Mouse (Mus musculus) kidney, adult 2 months (tissue): ENCODE results near the gene Ghrl. TPM values are rescaled to one million over a fixed set of nuclear protein-coding genes. Genes with fewer than 3 reads are reported as not detected.

Source experiments
- DNase-seq: peaks from one replicate; pipeline ENCODE4 v3.0.0; 2021
- H3K27ac ChIP-seq: fragments of 200-500 bp; 2 replicates; pipeline ENCODE4 v1.5.1; 2012; ENCODE audit warnings: low read depth, low read length, control low read depth, inconsistent platforms; ENCODE audit not compliant: insufficient read depth
- H3K27me3 ChIP-seq: fragments of 200-500 bp; replicated peaks from 2 replicates; pipeline ENCODE4 v1.6.1; 2012; ENCODE audit warnings: mild to moderate bottlenecking, moderate library complexity, low read length, inconsistent platforms; ENCODE audit not compliant: control insufficient read depth, insufficient read depth
- H3K36me3 ChIP-seq: fragments of 200-500 bp; 2 replicates; pipeline ENCODE4 v1.6.1; 2012; ENCODE audit warnings: mild to moderate bottlenecking, moderate library complexity, low read length, inconsistent platforms; ENCODE audit not compliant: control insufficient read depth, insufficient read depth
- H3K4me1 ChIP-seq: fragments of 200-500 bp; 2 replicates; pipeline ENCODE4 v1.6.1; 2011; ENCODE audit warnings: low read length; ENCODE audit not compliant: control insufficient read depth, insufficient read depth
- H3K4me3 ChIP-seq: fragments of 200-500 bp; 2 replicates; pipeline ENCODE4 v1.5.1; 2011; ENCODE audit warnings: mild to moderate bottlenecking, low read depth, low read length, control low read depth; ENCODE audit not compliant: insufficient read depth
- CTCF ChIP-seq: fragments of 200-500 bp; conservative IDR thresholded peaks from 2 replicates; pipeline ENCODE4 v1.5.1; 2011; ENCODE audit warnings: low read depth, mild to moderate bottlenecking, control low read depth, low read length, moderate library complexity, mixed read lengths; ENCODE audit not compliant: insufficient read depth, insufficient read length
- POLR2A ChIP-seq: fragments of 200-500 bp; IDR thresholded peaks from one replicate; pipeline ENCODE4 v1.6.1; 2011; ENCODE audit warnings: low read depth, low read length, control low read depth
- WGBS: fragments of 180-500 bp; shearing (Covaris S2); methylation state at CpG from one replicate; pipeline ENCODE4 v1.1.7; 2018; 5-methylcytosine and 5-hydroxymethylcytosine counted together
- polyA plus RNA-seq: library from polyadenylated mRNA; depleted of rRNA; stranded (reverse); fragments of >200 nt; gene quantifications from 2 replicates; pipeline ENCODE4 v1.2.3, GENCODE M21; 2012

Gene Ghrl
- polyA plus RNA-seq, 1 experiment = 0.09 TPM

DNA sequence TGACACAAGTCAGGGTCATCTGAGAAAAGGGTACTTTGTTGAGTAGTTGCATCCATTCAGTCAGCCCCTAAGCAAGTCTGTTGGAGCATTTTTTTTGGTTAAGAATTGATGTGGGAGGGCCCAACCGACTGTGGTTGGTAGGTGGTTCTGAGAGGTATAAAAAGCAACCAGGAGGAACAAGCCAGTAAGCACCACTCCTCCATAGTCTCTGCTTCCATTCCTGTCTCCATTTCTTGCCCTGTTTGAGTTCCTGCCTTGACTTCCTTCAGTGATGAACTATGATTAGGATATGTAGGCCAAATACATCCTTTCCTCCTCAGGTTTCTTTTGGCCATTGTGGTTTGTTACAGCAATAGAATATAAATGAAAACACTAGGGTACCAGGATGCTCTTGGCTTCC lies 23.4 kb upstream of the Ghrl start:
- H3K4me1 ChIP-seq = peaks cover 2% of the 10 kb centered on the region; the same call in 1 of the 2 replicates
- H3K27ac ChIP-seq = no peak overlapping the region
- no peak for DNase-seq
- no peaks in the 10 kb centered on the region for H3K27me3 ChIP-seq
- WGBS = 24% methylated on average over 1 of the region's 1 CpGs
- H3K4me3 ChIP-seq = no peak overlapping the region
- TF ChIP-seq POLR2A (no peak), CTCF (no peak)
- no peaks in the 10 kb centered on the region for H3K36me3 ChIP-seq

DNA sequence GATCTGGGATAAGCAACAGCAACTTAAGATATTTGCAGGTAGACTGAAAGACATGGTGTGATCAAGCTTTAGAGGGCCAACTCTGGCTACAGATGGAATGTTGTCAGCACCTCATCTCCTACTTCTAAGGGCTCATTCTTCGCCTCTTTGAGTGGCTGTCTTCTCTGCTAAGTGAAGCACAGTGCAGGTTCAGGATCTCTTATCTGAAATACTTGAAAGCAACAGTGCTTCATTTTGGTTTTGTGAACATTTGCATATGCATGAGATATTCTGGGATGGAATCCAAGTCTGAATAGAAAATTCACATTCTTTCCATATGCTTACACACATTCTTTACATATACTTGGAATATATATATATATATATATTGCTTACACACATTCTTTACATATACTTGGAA lies 22.6 kb upstream of the Ghrl start:
- Histone ChIP-seq H3K4me1 (peaks cover 3% of the 10 kb centered on the region; the same call in 1 of the 2 replicates), H3K27ac (no peak overlapping the region), H3K27me3 (no peaks in the 10 kb centered on the region), H3K36me3 (no peaks in the 10 kb centered on the region), H3K4me3 (no peak overlapping the region)
- DNase-seq = no peak
- no peak for TF ChIP-seq CTCF
- no peak for TF ChIP-seq POLR2A
- WGBS = 73% methylated on average over 1 of the region's 1 CpGs

DNA sequence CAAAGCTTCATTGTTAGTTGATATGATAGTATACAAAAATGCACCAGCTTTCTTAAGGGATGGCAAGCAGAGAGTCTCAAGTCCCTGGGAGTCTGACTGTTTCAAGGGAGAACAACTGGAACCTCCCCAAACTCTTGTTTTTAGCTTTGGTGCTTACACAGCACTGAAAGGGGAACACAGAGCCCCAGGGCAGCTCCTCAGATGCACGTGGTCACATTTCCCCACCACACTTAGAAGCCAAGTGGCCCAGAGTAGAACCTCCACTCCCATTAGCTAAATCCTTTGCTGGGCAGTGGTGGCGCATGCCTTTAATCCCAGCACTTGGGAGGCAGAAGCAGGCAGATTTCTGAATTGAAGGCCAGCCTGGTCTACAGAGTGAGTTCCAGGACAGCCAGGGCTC lies 21.7 kb upstream of the Ghrl start:
- H3K4me1 ChIP-seq = peaks cover 3% of the 10 kb centered on the region; the same call in 1 of the 2 replicates
- H3K27ac ChIP-seq = no peak overlapping the region
- 70% methylated on average over 2 of the region's 2 CpGs for WGBS
- H3K4me3 ChIP-seq = no peak overlapping the region
- no peaks in the 10 kb centered on the region for H3K27me3 ChIP-seq
- TF ChIP-seq CTCF = no peak
- TF ChIP-seq POLR2A = no peak
- no peak for DNase-seq
- H3K36me3 ChIP-seq = no peaks in the 10 kb centered on the region

DNA sequence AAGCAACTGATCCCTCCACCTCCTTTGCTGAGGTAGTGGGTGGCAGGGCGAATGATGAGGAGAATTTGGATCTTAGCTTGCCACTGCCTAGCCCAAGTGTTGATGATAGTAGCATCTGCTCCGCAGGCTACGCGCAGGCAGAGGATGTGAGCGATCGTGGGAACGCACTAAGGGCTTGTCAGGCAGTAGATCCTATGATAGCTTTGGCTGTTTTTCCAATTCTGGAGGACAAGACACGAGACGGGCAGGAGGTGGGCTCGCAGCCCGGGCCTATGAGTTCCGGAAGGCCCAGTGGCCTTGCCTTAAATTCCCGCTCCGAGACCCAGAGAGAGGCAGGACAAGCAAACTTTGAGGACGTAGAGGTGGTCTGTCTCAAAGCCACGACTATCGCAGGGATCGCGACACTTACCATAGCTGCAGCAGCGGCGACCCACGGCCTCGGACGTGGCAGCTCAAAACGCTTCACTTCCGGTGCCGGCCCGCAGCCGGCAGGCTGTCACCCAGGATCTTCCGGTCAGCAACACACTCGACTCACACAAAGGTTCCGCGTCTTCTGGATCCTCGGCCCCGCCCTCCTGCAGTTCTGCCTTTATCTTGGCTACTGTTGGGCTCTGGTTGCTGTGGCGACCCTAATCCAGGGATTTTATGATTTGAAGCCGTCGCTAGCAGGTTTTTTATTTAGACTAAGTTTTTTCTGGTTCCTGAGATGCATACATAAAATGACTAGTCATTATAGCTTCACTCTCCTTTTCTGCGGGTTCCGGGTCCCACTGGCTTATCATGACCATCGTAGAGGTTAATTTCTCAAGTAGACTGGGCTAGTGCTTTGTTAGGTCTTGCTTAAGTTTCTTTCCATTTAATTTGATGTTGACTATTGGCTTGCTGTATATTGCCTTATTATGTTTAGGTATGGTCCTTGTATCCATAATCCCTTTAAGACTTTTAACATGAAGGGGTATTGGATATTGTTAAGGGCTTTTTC lies 20.8 kb upstream of the Ghrl start, which contains the start of gene Sec13:
Sec13 (minus strand) TSS at position 508 of the 982 bp plus-strand sequence.
- Histone ChIP-seq H3K36me3 (no peaks in the 10 kb centered on the region), H3K27ac (peak within 1 kb of the TSS; percentile 52), H3K4me1 (peaks cover 3% of the 10 kb centered on the region; the same call in 1 of the 2 replicates), H3K4me3 (peak within 1 kb of the TSS; percentile 79), H3K27me3 (no peaks in the 10 kb centered on the region)
- DNase-seq = peak; percentile 90
- WGBS = 7% methylated on average over 41 of the region's 41 CpGs
- TF ChIP-seq CTCF (no peak), POLR2A (peak; percentile 81)

DNA sequence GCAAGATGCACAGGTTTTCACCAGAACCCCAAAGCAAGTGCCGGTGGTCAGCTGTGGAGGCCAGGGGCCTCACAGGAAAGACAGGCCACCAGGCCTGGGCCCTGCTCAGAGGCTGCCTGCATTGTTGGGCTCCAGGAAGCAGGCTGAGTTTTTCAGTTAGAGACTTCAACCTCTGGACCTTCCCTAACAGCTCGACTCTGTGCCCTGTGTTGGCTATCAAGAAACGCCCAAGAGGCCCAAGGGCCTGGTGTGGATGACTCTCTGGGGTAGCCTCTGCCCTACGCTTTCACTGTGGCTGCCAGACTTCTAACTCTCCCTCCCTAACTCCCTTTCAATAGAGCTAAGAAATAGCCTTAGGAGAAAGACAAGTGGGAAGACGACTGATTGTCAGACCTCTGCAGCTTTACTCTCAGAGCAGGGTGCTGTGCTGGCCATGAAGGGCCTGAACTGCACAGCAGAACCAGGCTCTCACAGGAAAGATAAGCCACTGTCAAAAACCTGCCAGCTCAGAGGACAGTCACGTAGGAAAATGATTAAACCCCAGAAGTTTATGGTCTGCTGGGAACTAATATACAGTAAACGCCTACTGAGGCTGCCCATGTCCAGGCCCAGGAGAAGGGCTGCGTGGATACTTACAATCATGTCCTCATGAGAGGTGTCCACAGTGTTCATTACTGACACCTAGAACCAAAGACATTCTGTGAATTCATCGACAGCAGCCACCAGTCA lies 17.8 kb upstream of the Ghrl start:
- Histone ChIP-seq H3K27me3 (no peaks in the 10 kb centered on the region), H3K4me3 (no peak overlapping the region), H3K27ac (no peak overlapping the region), H3K36me3 (no peaks in the 10 kb centered on the region), H3K4me1 (peaks cover 3% of the 10 kb centered on the region; the same call in 1 of the 2 replicates)
- TF ChIP-seq POLR2A (no peak), CTCF (no peak)
- peak; percentile 26 for DNase-seq
- WGBS = 76% methylated on average over 9 of the region's 9 CpGs

DNA sequence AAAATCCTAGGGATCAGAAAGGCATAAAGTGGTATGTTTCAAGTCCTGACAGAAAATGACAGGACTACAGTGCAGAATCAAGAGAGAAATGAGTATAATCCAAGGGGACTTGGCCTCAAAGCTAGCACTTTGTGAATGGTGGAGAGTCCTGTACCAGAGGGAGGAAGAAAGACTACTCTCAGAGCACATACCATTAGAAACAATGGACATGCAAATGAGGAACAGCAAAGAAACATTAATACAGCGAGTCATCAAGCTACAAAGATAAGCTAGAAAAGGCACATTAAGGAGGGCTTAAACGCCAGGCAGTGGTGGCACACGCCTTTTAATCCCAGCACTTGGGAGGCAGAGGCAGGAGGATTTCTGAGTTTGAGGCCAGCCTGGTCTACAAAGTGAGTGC lies 11.6 kb upstream of the Ghrl start:
- Histone ChIP-seq H3K4me3 (no peak overlapping the region), H3K36me3 (peaks cover 1% of the 10 kb centered on the region), H3K27ac (no peak overlapping the region), H3K4me1 (no peaks in the 10 kb centered on the region), H3K27me3 (no peaks in the 10 kb centered on the region)
- TF ChIP-seq CTCF (no peak), POLR2A (no peak)
- DNase-seq = no peak
- 94% methylated on average over 3 of the region's 3 CpGs for WGBS

DNA sequence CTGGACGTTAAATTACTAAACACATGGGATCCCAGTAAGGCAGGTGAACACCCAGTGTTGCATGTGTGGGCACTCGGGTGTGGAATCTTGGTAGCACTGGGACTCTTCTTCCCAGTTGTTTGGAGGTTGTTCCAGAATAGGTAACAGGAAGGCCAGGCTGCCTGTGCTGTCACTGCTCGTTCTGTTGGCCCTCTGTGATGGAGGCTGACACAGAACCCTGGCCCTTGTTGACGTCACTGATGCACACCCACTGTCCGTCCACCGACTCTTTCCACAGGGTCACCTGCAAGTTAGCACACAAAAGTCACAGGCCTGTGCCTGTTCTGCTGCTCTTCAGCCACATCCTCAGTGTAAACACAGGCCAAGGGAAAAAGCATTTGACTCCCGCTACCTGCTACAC lies 8.5 kb upstream of the Ghrl start:
- Histone ChIP-seq H3K4me3 (no peak overlapping the region), H3K27ac (no peak overlapping the region), H3K27me3 (no peaks in the 10 kb centered on the region), H3K4me1 (no peaks in the 10 kb centered on the region), H3K36me3 (peaks cover 1% of the 10 kb centered on the region)
- TF ChIP-seq CTCF (no peak), POLR2A (no peak)
- 87% methylated on average over 7 of the region's 7 CpGs for WGBS
- no peak for DNase-seq
